Mouse (Mus musculus) erythroid progenitor cell, adult 5-6 weeks (primary cell): ENCODE results near the gene Fchsd2. TPM values are rescaled to one million over a fixed set of nuclear protein-coding genes. Genes with fewer than 3 reads are reported as not detected.

Source experiments
- ATAC-seq: replicated peaks from 2 replicates; pipeline ENCODE4 v1.8.0; 2016; ENCODE audit warnings: moderate number of reproducible peaks, mild to moderate bottlenecking, moderate TSS enrichment, inconsistent platforms; ENCODE audit not compliant: poor library complexity, low FRiP score, severe bottlenecking
- total RNA-seq, 2 experiments: library from RNA; stranded (forward) in 1 of 2; stranded (reverse) in 1 of 2; fragments of 150-400 nt in 1 of 2; fragments of 186-747, 209-891 nt in 1 of 2; gene quantifications; 2 replicates each; pipeline versions ENCODE4 v1.2.3 to v1.2.4; 2015 to 2017; ENCODE audit warnings: low replicate concordance in 2 of 2

The Fchsd2 gene
- total RNA-seq, 2 experiments from 2014 or later = 11.7 to 13.8 TPM

GRCm38 (mm10) chr7:101166568-101166967 lies 73.9 kb downstream of the Fchsd2 start:
- ATAC-seq = no peak

GRCm38 (mm10) chr7:101170482-101170881 lies 77.8 kb downstream of the Fchsd2 start:
- ATAC-seq = no peak

GRCm38 (mm10) chr7:101171002-101171401 lies 78.3 kb downstream of the Fchsd2 start:
- ATAC-seq = no peak

GRCm38 (mm10) chr7:101173331-101173730 lies 80.7 kb downstream of the Fchsd2 start:
- ATAC-seq = no peak

- ATAC-seq = no peak
Measured at GRCm38 (mm10) chr7:101178751-101179150, 86.1 kb downstream of the Fchsd2 start.

GRCm38 (mm10) chr7:101191326-101191969 lies 98.8 kb downstream of the Fchsd2 start:
- no peak for ATAC-seq

- no peak for ATAC-seq
Measured at GRCm38 (mm10) chr7:101210826-101211225, 118.2 kb downstream of the Fchsd2 start.

- ATAC-seq = no peak
Measured at GRCm38 (mm10) chr7:101213515-101214263, 121.0 kb downstream of the Fchsd2 start.

GRCm38 (mm10) chr7:101216724-101217123 lies 124.1 kb downstream of the Fchsd2 start:
- no peak for ATAC-seq

- ATAC-seq = no peak
Measured at GRCm38 (mm10) chr7:101223501-101223900, 130.8 kb downstream of the Fchsd2 start.

GRCm38 (mm10) chr7:101229336-101229735 lies 136.7 kb downstream of the Fchsd2 start:
- no peak for ATAC-seq

GRCm38 (mm10) chr7:101231458-101231857 lies 138.8 kb downstream of the Fchsd2 start:
- ATAC-seq = no peak

- ATAC-seq = no peak
Measured at GRCm38 (mm10) chr7:101232716-101233115, 140.1 kb downstream of the Fchsd2 start.

GRCm38 (mm10) chr7:101236712-101237473 lies 144.2 kb downstream of the Fchsd2 start:
- no peak for ATAC-seq

GRCm38 (mm10) chr7:101248760-101249159 lies 156.1 kb downstream of the Fchsd2 start:
- ATAC-seq = no peak

GRCm38 (mm10) chr7:101249173-101249572 lies 156.5 kb downstream of the Fchsd2 start:
- no peak for ATAC-seq

GRCm38 (mm10) chr7:101253071-101253470 lies 160.4 kb downstream of the Fchsd2 start:
- ATAC-seq = no peak

- ATAC-seq = no peak
Measured at GRCm38 (mm10) chr7:101258482-101258881, 165.8 kb downstream of the Fchsd2 start.

GRCm38 (mm10) chr7:101261941-101262546 lies 169.4 kb downstream of the Fchsd2 start:
- ATAC-seq = no peak

- no peak for ATAC-seq
Measured at GRCm38 (mm10) chr7:101263511-101263910, 170.8 kb downstream of the Fchsd2 start.
